Mouse (Mus musculus): ENCODE results near the gene Cdyl.
A peak's percentile ranks its signal among the peaks of the same experiment; 100 is the strongest.
"Not testable (repeated sequence)": the region's sequence is repeated elsewhere in the genome, so short reads cannot be mapped to it uniquely, and the experiment has no call there.

Cdyl gene

GRCm38 (mm10) chr13:35836501-35836900, 176.9 kb downstream of the Cdyl start:
- DNase-seq (ENCODE audit: low read depth, low spot score): not testable (repeated sequence)

- DNase-seq (ENCODE audit: low read depth, low spot score): no peak
Measured at GRCm38 (mm10) chr13:35840102-35840501, 180.5 kb downstream of the Cdyl start.

GRCm38 (mm10) chr13:35843383-35843782, 183.8 kb downstream of the Cdyl start:
- no peak for DNase-seq (ENCODE audit: low read depth, low spot score)

GRCm38 (mm10) chr13:35845306-35845705, 185.7 kb downstream of the Cdyl start:
- DNase-seq (ENCODE audit: low read depth, low spot score): no peak

- no peak for DNase-seq (ENCODE audit: low read depth, low spot score)
Measured at GRCm38 (mm10) chr13:35848694-35849093, 189.1 kb downstream of the Cdyl start.

- DNase-seq (ENCODE audit: low read depth, low spot score): no peak
Measured at GRCm38 (mm10) chr13:35851581-35851980, 191.9 kb downstream of the Cdyl start.

- no peak for DNase-seq (ENCODE audit: low read depth, low spot score)
Measured at GRCm38 (mm10) chr13:35852851-35853575, 193.4 kb downstream of the Cdyl start.

- no peak for DNase-seq (ENCODE audit: low read depth, low spot score)
Measured at GRCm38 (mm10) chr13:35857486-35857885, 197.9 kb downstream of the Cdyl start.

- no peak for DNase-seq (ENCODE audit: low read depth, low spot score)
Measured at GRCm38 (mm10) chr13:35860916-35861315, 201.3 kb downstream of the Cdyl start.

GRCm38 (mm10) chr13:35870659-35871058, 211.0 kb downstream of the Cdyl start:
- no peak for DNase-seq (ENCODE audit: low read depth, low spot score)

- DNase-seq (ENCODE audit: low read depth, low spot score): no peak
Measured at GRCm38 (mm10) chr13:35871107-35871506, 211.5 kb downstream of the Cdyl start.

- DNase-seq (ENCODE audit: low read depth, low spot score): peak; percentile 55
Measured at GRCm38 (mm10) chr13:35875396-35875795, 215.8 kb downstream of the Cdyl start.

- DNase-seq (ENCODE audit: low read depth, low spot score): no peak
Measured at GRCm38 (mm10) chr13:35878282-35878681, 218.6 kb downstream of the Cdyl start.

- DNase-seq (ENCODE audit: low read depth, low spot score): no peak
Measured at GRCm38 (mm10) chr13:35879068-35879467, 219.4 kb downstream of the Cdyl start.

GRCm38 (mm10) chr13:35879519-35879918, 219.9 kb downstream of the Cdyl start:
- DNase-seq (ENCODE audit: low read depth, low spot score): no peak

GRCm38 (mm10) chr13:35880555-35881046, 221.0 kb downstream of the Cdyl start:
- DNase-seq (ENCODE audit: low read depth, low spot score): no peak

- no peak for DNase-seq (ENCODE audit: low read depth, low spot score)
Measured at GRCm38 (mm10) chr13:35886121-35886725, 226.6 kb downstream of the Cdyl start.

GRCm38 (mm10) chr13:35892866-35893265, 233.2 kb downstream of the Cdyl start:
- no peak for DNase-seq (ENCODE audit: low read depth, low spot score)

GRCm38 (mm10) chr13:35905378-35905777, 245.7 kb downstream of the Cdyl start:
- DNase-seq (ENCODE audit: low read depth, low spot score): no peak

GRCm38 (mm10) chr13:35905879-35906481, 246.3 kb downstream of the Cdyl start, which contains the start of gene Rpp40:
TSS of gene Rpp40 (minus strand) at chr13:35906359.
- DNase-seq (ENCODE audit: low read depth, low spot score): peak; percentile 96

GRCm38 (mm10) chr13:35911476-35911875, 251.8 kb downstream of the Cdyl start:
- no peak for DNase-seq (ENCODE audit: low read depth, low spot score)
